ENCODE assay signal across 36 mouse cellular contexts in the genomic region with DNA sequence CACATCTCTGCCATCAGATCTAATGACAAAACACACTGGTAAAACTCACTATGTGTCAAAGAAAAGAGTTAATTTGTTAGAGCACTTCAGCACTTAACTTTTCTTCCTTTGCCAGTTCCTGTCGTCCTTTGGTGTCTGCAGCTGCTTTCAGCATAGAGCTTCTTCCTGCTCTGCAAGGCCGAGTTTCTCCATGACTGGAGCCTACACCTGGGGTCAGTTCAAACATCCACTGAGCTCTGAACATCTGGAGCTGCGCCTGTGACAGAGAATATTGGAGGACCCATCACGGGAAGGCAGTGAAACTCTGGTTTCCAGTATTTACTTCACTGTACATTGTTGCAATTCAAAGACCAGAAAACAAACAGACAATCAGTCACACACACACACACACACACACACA. TPM values are rescaled to one million over a fixed set of nuclear protein-coding genes. Genes with fewer than 3 reads are reported as not detected.
DNase-seq lines count a peak whose midpoint lies in the region; ATAC-seq and TF ChIP-seq lines count a peak whose summit lies in the region.
"Had no signal": no experiment of that assay in that cellular context is flagged by ENCODE, and none has a peak within 500 bp of the region (broad histone marks: within the 10 kb centered on the region; RNA-seq: fewer than 3 reads in every experiment).

No protein-coding gene starts in this region.

- H3K27me3 ChIP-seq in spleen, adult 2 months (ENCODE audit: control insufficient read depth, insufficient read depth, low read length): no peaks in the 10 kb centered on the region
- H3K27me3 ChIP-seq in megakaryocyte, embryonic 14.5 days (replicated peaks): no peaks in the 10 kb centered on the region
- H3K27me3 ChIP-seq in forebrain, embryonic 13.5 days: no peaks in the 10 kb centered on the region
- H3K27me3 ChIP-seq: embryonic facial prominence, embryonic 12.5 days; heart, embryonic 13.5 days; hindbrain, embryonic 15.5 days; limb, embryonic 15.5 days; midbrain, embryonic 13.5 days; neural tube, embryonic 12.5 days had no signal

- H3K4me1 ChIP-seq in spleen, adult 2 months (ENCODE audit: control insufficient read depth, insufficient read depth, insufficient read length): no peaks in the 10 kb centered on the region; the same call in none of the 2 replicates
- peaks cover 78% of the 10 kb centered on the region for H3K4me1 ChIP-seq in megakaryocyte, embryonic 14.5 days
- no peaks in the 10 kb centered on the region for H3K4me1 ChIP-seq in forebrain, embryonic 13.5 days
- H3K4me1 ChIP-seq: embryonic facial prominence, embryonic 12.5 days; neural tube, embryonic 12.5 days had no signal

- 6% methylated on average over 4 of the region's 4 CpGs for WGBS in spleen, adult 2 months
- 77% methylated on average over 4 of the region's 4 CpGs for WGBS in forebrain, embryonic 13.5 days

- ATAC-seq in forebrain, embryonic 13.5 days: no peak
- ATAC-seq: forebrain, embryonic 14.5 days; midbrain, embryonic 13.5 days had no signal

- H3K36me3 ChIP-seq in spleen, adult 2 months (ENCODE audit: control insufficient read depth, insufficient read depth, low read length): peaks cover 26% of the 10 kb centered on the region
- H3K36me3 ChIP-seq in megakaryocyte, embryonic 14.5 days (replicated peaks; ENCODE audit: low read length): peaks cover 89% of the 10 kb centered on the region
- H3K36me3 ChIP-seq in forebrain, embryonic 13.5 days (ENCODE audit: poor library complexity, severe bottlenecking): peaks cover 44% of the 10 kb centered on the region

- H3K4me2 ChIP-seq in forebrain, embryonic 13.5 days: no peak overlapping the region
- H3K4me2 ChIP-seq: embryonic facial prominence, embryonic 12.5 days; heart, embryonic 13.5 days; hindbrain, embryonic 15.5 days; limb, embryonic 15.5 days; midbrain, embryonic 13.5 days; neural tube, embryonic 12.5 days had no signal

- DNase-seq in spleen, adult 2 months (ENCODE audit: low read depth in 1 of 2, low spot score in 2 of 2): peak in 1 of 2 experiments; percentile 11
- DNase-seq in spleen, postnatal 14 days (ENCODE audit: low spot score in 2 of 2): no peak
- peak; percentile 2 for DNase-seq in T-cell, adult 2 months (ENCODE audit: low spot score)
- peak; percentile 43 to 48 for DNase-seq in thymus, postnatal 36 days
- DNase-seq in adrenal gland, adult 18-20 months (ENCODE audit: low spot score in 2 of 2): no peak
- no peak for DNase-seq in heart, adult 18-20 months
- DNase-seq: adrenal gland, postnatal 36 days; cerebellum, adult 11 months; cerebellum, postnatal 14 days; heart, postnatal 36 days; kidney, adult 2 months; left cerebral cortex, postnatal 4 days; lung, adult 2 months; lung, postnatal 14 days; right cerebral cortex, postnatal 14 days; spleen, adult 18-20 months had no signal

- TF ChIP-seq POLR2A in spleen, adult 2 months (IDR thresholded peaks at IDR 0.05; ENCODE audit: low read depth, low read length): no peak

- no peak overlapping the region for H3K9ac ChIP-seq in forebrain, embryonic 13.5 days
- H3K9ac ChIP-seq: embryonic facial prominence, embryonic 12.5 days; heart, embryonic 13.5 days; hindbrain, embryonic 15.5 days; limb, embryonic 15.5 days; midbrain, embryonic 13.5 days; neural tube, embryonic 12.5 days had no signal

- peak overlapping the region; percentile 36 for H3K27ac ChIP-seq in spleen, adult 2 months (ENCODE audit: insufficient read depth, low read length)
- no peak overlapping the region for H3K27ac ChIP-seq in forebrain, embryonic 13.5 days
- H3K27ac ChIP-seq: embryonic facial prominence, embryonic 12.5 days; heart, embryonic 13.5 days; hindbrain, embryonic 15.5 days; kidney, postnatal 0 days; left cerebral cortex, adult 2 months; limb, embryonic 15.5 days; midbrain, embryonic 13.5 days; neural tube, embryonic 12.5 days had no signal

- no peak overlapping the region for H3K4me3 ChIP-seq in spleen, adult 2 months (ENCODE audit: extremely low read depth, insufficient read depth, insufficient read length)
- peak overlapping the region; percentile 68 for H3K4me3 ChIP-seq in megakaryocyte, embryonic 14.5 days (replicated peaks)
- no peak overlapping the region for H3K4me3 ChIP-seq in forebrain, embryonic 13.5 days
- H3K4me3 ChIP-seq: embryonic facial prominence, embryonic 12.5 days; erythroblast, embryonic 14.5 days; heart, embryonic 13.5 days; hindbrain, embryonic 15.5 days; left cerebral cortex, adult 2 months; limb, embryonic 15.5 days; midbrain, embryonic 13.5 days; neural tube, embryonic 12.5 days had no signal

- TF ChIP-seq CTCF in spleen, adult 2 months (IDR thresholded peaks at IDR 0.05; ENCODE audit: extremely low read depth, insufficient read depth, insufficient read length, insufficient replicate concordance): no peak

- H3K9me3 ChIP-seq in megakaryocyte, embryonic 14.5 days: peaks cover 16% of the 10 kb centered on the region; the same call in 1 of the 2 replicates
- H3K9me3 ChIP-seq in forebrain, embryonic 13.5 days (replicated peaks): no peaks in the 10 kb centered on the region
- H3K9me3 ChIP-seq: embryonic facial prominence, embryonic 12.5 days; hindbrain, embryonic 15.5 days; limb, embryonic 15.5 days; neural tube, embryonic 12.5 days had no signal

RNA-seq across cellular contexts. Expression of a gene that starts 7.4 kb away (rescaled TPM):
- 61.7 and 79.8 TPM in 2 replicates for polyA plus RNA-seq in spleen, adult 2 months (2012; rRNA removed)
- polyA plus RNA-seq in megakaryocyte, embryonic 14.5 days (2012; ENCODE audit: insufficient read depth, low replicate concordance): 67.6 and 168 TPM in 2 replicates
- 100 to 1,000 TPM in 1 of 2 experiments, 10 to 100 TPM in 1; 70.8 to 108 TPM for total RNA-seq in adrenal gland, adult 18-20 months (2021)
- 32.4 and 36.3 TPM in 2 replicates for polyA plus RNA-seq in forebrain, embryonic 13.5 days (2015; fragmentation: Nextera tagmentation; extraction: Ambion mirVana)
- total RNA-seq in heart, adult 18-20 months (2021): 10 to 100 TPM; 32.0 to 33.2 TPM

RNA-seq across cellular contexts. Expression of a gene that starts 7.6 kb away (rescaled TPM):
- polyA plus RNA-seq in spleen, adult 2 months (2012; rRNA removed): 3.0 and 4.0 TPM in 2 replicates
- polyA plus RNA-seq in megakaryocyte, embryonic 14.5 days (2012; ENCODE audit: insufficient read depth, low replicate concordance): 23.0 and 64.0 TPM in 2 replicates
- total RNA-seq in adrenal gland, adult 18-20 months (2021): 10 to 100 TPM; 15.2 to 16.7 TPM
- polyA plus RNA-seq in forebrain, embryonic 13.5 days (2015; fragmentation: Nextera tagmentation; extraction: Ambion mirVana): 34.3 and 34.6 TPM in 2 replicates
- 10 to 100 TPM; 10.7 to 12.2 TPM for total RNA-seq in heart, adult 18-20 months (2021)

RNA-seq across cellular contexts. Expression of a gene that starts 49.7 kb away (rescaled TPM):
- polyA plus RNA-seq in spleen, adult 2 months (2012; rRNA removed): not detected in 2 replicates
- polyA plus RNA-seq in megakaryocyte, embryonic 14.5 days (2012; ENCODE audit: insufficient read depth, low replicate concordance): not detected in 2 replicates
- total RNA-seq in adrenal gland, adult 18-20 months (2021): not detected
- not detected in 2 replicates for polyA plus RNA-seq in forebrain, embryonic 13.5 days (2015; fragmentation: Nextera tagmentation; extraction: Ambion mirVana)
- total RNA-seq in heart, adult 18-20 months (2021): not detected
- total RNA-seq: adrenal gland, postnatal 36 days; gastrocnemius, adult 8-10 months; heart, postnatal 36 days; layer of hippocampus, postnatal 10 days; left cerebral cortex, adult 2 months; left cerebral cortex, postnatal 4 days; megakaryocyte progenitor cell, adult 5-6 weeks had no signal
- polyA plus RNA-seq: C2C12; erythroblast, embryonic 14.5 days; forebrain, embryonic 14.5 days; gonadal fat pad, adult 2 months; heart, embryonic 13.5 days; hindbrain, embryonic 15.5 days; intestine, embryonic 14.5 days; large intestine, adult 2 months; limb, embryonic 15.5 days; lung, adult 2 months; neural tube, embryonic 12.5 days; stomach, embryonic 16.5 days had no signal

Comparison
In these comparisons a context has a peak if more than half of its experiments do, and no peak if none do; other contexts are left out.
1. DNase-seq: peak in T-cell, adult 2 months (single experiment) and thymus, postnatal 36 days (2 of 2); none in spleen, postnatal 14 days (0 of 2), adrenal gland, adult 18-20 months (0 of 2) and heart, adult 18-20 months (0 of 2).